Mouse (Mus musculus): ENCODE results near the gene Mki67.

The Mki67 gene

DNA sequence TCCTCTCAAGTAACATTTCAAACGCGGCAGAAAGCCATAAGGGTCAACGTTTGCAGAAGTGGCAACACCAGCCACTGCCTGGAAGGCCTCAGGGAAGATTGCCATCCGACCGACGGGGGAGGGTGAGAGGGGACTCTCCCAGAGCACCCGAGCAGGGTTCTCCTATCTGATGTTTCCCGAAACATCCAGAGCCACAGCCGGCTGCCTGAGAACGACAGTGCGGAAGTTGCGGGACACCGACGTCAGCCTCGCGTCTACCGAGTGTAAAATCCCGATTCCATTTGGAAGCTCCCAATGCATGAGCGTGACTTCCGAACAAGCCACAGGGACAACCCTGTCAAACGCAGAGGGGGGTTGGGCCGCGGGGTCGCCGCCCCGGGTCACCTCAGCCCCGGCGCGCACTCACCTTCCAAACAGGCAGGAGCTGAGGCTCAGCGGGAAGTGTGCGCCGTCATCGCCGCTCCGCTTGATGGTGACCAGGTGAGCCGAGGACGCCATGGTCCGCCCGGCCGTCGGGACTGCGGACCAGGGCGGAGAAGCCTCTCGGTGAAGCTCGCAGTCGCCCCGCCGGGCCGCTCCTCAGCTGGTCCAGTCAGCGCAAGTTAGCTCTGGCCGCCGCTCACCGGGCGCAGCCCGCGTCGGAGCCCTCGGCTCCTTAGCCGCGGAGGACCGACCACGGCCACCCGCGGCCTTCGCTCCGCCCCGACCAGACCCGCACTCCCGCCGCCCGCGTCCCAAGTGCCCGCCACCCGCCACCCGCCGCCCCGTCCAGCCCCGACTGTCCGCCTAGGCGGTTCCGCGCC lies at the start of gene Mki67:
Mki67 (minus strand) TSS at position 720 of the 803 bp plus-strand sequence.
- no peak for DNase-seq (ENCODE audit: low read depth, low spot score)

DNA sequence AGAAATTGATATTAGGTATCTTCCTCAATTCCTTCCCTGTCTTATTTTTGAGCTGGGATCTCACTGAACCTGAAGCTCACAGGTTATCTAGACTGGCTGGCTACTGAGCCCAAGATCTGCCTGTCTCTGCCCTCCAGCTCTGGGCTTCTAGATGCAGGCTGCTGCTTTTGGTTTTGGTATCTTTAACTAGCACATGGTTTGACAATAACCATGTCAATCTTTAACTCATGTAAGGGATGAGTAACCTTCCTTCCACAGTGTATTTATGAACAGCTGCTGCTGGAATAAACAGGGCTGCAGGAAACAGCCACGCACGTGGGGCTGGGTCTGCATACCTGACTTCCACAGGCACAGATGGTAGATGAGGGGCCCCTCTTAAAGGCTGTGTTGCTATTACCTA lies 47.1 kb upstream of the Mki67 start:
- no peak for DNase-seq (ENCODE audit: low read depth, low spot score)

DNA sequence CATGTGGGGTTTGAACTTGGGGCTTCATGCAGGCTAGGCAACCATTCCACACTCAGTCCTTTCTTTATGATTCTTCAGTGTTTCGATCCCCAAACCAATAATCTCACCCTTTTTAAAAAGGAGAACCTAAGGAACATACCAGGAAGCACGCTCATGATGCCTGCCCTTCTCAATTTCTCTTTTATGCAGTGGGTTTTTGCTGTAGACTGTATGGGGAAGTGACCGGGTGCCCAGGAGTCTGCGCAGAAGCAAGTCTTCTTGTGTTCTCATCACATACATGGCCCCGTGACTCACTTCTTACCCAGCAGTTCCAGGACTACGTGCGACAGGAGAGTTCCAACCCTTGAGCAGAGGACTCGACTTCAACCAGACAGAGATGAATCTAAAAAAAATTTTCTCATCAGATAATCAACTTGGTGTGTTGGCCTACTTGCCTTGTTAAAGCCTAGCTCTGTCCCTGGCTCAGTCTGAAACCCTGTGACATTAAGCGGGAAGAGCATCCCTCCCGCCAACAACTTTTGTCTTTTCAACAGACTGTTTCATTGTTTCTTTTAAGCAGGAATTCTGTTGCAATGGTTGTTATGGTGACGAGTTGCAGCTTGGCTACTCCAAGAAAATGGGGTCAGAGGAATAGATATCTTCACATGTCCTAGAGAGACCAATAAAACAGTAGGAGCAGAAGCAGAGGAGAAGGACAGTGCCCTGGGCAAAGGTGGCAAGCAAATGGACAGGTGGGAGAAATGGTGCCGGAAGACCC lies 42.8 kb upstream of the Mki67 start:
- DNase-seq (ENCODE audit: low read depth, low spot score), result peak; percentile 19

DNA sequence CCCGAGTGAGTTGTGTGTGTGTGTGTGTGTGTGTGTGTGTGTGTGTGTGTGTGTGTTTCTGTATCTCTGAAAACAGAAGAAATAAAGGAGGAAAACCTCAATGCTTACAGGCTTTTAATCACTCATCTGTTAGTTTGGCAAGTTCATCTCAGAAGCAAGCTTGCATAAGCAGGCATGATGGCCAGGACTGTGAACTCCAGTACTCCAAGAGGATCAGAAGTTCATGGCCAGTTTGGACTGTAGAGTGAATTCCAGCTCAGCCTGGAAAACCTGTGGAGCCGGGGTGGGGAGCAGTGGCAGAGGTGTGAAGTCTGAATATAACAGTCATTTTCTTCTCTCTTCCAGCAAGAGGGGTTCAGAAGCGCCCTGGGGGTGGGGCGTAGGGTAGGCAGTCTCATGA lies 42.0 kb upstream of the Mki67 start:
- no peak for DNase-seq (ENCODE audit: low read depth, low spot score)

DNA sequence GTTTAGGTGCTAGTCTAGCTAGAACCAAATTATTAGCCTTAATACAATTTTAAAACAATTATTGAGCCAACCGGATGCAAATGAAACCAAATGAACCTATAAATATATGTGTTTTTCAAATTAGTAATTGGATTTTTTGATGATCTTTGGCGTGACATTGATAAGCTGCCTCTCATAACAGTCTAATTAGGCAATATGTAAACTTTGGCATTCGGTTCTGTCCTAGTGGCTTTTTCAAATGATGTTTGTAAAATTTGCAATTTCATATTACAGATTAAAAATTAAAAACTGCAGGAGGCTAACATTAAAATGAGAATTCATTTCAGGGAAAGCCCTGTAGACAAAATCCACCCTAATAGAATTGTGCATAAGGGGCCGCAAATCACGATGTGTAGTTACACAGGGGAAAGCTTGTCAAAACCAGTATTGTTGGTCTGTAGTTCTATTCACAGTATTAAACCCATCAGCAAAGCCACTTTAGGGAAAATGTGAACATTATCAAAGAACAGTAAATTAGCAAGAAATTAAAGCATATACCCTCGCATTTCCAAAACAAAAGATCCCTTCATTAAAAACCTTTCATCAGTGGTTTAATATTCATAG lies 40.9 kb upstream of the Mki67 start:
- no peak for DNase-seq (ENCODE audit: low read depth, low spot score)

DNA sequence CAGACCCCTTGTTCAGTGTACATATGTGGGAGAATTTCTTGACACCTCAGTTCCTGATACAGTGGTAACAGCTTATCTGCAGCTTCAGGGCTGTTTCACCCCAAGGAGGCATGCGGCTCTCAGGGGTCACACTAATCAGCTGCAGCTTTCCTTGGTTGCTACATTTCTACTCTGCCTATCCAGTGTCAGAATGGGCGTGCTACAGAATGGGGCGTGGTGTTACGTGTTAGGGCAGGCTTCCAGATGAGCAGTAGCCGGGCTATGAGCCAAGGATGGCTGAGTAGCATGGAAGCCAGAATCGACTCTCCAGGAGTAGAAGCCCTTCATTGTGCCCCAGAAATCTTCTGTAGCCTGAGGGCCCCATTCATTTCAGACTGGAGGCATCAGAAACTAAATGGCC lies 32.8 kb upstream of the Mki67 start:
- DNase-seq (ENCODE audit: low read depth, low spot score), result peak; percentile 58

DNA sequence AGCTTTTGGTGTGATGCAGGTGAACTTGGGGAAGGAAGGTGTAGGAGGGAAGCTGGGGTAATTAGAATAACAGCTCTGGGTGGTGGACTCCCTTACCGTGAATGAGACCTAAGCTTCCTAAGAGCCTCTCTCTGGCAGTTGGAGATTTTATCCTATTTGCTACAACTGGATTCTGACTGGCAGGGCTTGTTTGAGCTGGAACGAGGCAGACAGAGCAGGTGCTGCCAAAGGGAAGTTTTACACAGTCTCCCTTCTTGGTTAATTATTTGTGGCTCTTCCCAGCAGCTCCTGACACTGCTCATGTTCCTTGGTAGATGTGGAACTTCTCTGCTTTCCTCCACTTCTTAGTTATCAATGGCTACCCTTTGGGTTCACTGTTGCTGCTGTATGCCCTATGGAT lies 30.9 kb upstream of the Mki67 start:
- DNase-seq (ENCODE audit: low read depth, low spot score), result no peak

DNA sequence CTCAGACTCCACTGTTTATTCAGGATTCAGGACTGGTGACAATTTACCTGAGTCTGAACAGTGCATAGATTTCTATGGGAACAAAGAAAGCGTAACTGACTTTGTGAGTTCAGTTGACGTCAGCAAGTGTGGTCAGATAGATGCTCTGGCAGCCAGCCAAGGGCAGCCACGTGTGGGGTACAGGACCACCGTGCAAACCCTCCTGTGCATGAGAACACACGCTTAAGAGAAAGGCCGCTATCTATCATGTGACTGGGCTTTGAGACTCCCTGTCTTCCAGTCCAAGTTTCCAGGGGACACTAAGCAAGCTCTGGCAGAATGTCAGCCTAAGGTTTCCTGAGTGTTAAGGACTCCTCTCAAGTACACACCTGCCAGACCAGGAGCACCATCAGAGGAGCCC lies 30.4 kb upstream of the Mki67 start:
- no peak for DNase-seq (ENCODE audit: low read depth, low spot score)

DNA sequence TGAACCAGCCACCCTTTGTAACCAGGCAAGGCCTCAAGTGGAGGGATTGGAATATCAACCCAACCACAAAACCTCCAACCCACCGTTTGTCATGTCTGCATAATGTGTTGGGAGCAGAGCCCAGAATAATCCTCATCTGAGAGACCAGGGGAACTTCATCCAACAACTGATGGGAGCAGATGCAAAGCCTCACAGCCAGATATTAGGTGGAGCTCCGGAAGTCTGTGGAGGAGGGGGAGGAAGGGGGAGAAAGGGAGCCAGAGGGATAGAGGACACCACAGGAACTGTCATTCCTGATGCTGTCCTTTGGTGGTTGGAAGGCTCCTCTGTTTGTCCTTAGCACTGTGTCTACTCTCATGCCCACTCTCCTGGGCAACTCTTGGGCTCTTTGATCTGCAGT lies 28.9 kb upstream of the Mki67 start:
- DNase-seq (ENCODE audit: low read depth, low spot score), result peak; percentile 11

DNA sequence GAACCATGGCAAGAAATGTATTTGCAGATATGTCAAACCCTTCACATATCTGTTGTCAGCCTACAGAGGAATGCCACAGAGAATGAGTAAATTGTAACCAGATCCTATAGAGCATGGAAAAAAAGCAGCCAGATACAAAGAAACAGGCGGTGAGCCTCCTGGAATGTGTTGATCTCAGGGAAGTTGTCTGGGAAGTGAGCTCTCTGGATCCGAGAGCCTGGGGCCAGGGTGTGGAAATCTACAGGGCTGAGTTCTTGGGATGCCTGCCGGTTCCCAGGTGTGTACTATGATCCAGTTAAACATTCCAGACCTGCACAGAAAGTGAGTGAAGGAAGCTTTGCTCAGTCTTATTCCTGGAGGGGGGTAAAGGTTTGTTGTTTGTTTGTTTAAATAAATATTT lies 24.3 kb upstream of the Mki67 start:
- no peak for DNase-seq (ENCODE audit: low read depth, low spot score)

DNA sequence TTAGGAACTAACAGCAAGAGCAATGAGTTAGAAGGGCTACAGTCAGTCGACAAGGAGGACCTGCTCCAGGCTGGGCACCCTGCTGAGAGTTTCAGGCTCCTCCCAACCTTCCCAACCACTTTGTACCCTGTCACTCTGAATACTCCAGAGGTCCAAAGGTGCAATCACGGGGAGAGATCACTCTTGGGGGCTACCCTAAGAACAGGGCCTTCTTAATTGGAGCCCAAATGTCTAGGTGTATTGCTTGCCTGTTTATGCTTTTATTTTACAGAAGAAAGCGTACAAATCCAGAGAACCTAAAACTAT lies 20.4 kb upstream of the Mki67 start:
- DNase-seq (ENCODE audit: low read depth, low spot score), result no peak

DNA sequence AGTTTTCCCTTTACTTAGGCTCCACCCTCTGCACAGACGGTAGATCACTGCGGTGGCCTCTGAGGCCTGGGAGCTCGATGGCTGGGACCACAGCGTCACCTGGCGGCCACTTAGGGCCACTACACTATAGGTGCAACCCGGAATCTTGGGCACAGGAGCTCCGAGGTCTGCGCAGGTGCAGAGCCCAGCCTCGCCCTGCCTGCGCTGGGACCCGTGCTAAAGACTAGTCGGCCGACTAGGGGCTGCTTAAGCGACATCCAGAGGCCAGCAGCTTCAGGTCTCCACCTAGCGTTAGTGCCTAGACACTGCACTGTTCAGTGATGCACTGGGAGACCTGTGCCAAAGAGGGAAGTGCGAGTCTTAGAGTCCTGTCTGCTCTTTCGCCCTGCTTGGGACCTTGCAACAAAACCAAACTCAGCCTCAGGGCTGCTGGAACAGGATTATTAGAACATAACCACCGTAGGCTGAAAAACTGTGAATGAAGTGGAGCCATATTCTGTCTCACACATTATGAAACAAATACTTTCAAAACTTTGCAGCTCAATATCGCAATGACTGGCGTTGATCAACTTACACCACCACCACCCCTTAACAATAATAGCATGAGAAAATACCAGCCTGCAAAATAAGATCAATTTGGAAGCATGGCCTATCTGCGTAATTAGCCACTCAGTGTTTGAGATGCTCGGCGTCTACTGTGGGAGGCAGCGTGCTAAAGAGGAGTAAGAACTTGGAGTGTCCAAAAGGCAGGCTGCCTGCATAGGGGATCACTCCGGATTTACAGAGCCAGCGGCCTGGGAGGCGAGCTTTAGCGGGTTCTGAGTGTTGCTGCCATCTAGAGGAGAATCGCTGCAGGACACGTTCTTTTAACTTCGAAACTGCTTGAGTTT lies 19.8 kb upstream of the Mki67 start:
- DNase-seq (ENCODE audit: low read depth, low spot score), result peak; percentile 88

DNA sequence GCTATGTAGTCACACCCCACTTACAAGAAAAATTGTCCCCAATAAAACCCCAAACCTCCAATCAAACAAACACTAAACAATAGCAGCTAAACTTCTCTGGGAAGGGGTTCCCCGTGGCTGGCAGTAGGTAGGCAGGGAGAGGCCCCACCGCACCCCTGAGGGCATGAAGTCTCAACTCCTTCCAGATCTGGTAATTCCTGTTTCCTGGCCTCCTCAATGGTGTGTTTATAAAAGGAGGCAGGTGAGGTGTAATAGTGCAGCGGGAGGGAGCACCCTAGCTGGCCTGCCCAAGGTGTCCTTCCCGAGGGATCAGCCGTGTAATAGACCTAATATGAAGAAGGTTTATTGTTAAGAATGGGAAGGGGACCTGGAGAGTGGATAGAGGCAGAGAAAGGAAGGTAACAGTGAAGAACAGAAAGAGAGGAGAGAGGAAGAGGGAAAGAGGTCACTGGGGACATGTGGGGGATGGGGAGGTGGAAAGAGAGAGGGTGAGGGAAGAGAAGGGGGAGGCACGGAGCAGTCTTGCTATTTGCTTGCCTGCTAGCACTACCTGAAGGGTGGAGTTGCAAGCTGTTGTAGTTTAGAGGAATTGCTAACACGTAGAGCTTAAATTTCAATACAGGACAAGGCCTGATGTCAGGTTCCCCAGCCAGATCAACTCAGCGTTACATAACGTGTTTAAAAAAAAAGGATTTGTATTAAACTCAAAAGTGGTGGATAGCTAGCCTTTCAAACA lies 18.9 kb upstream of the Mki67 start:
- no peak for DNase-seq (ENCODE audit: low read depth, low spot score)

DNA sequence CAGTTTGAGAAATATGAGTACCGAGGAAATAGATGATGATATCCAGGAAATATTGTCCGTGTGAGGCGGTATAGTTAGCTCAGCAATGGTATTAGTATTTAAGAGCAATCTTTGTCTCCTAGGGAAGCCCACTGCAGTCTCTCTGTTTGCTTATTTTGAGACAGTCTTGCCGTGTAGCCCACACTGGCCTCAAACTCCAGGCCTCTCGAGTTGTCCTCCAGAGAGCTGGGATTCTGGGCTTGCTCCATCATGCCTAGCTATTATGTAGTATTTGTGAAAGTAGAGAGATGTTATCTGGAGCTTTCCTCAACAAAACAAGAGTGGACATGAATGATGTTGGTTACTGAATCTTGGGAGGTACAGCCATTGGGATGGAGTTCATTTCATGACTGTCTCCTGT lies 18.2 kb upstream of the Mki67 start:
- DNase-seq (ENCODE audit: low read depth, low spot score), result no peak

DNA sequence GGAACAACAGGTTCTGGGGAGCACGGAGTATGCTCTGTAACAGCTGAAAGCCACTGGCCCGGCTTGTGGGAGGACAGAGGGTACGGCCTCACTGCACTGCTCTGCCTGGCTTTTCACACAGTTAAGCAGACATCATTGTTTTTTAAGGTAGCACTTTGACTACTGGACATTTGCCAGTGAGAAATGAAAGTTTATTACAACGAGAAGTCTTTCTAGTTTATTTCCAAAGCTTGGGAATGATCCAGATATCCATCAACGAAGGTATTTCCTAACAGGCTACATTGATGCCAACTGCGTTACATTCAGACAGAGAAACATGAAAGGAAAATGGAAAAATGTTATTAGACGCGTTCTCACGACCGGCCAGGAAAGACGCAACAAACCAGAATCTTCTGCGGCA lies 11.9 kb upstream of the Mki67 start:
- DNase-seq (ENCODE audit: low read depth, low spot score), result no peak

DNA sequence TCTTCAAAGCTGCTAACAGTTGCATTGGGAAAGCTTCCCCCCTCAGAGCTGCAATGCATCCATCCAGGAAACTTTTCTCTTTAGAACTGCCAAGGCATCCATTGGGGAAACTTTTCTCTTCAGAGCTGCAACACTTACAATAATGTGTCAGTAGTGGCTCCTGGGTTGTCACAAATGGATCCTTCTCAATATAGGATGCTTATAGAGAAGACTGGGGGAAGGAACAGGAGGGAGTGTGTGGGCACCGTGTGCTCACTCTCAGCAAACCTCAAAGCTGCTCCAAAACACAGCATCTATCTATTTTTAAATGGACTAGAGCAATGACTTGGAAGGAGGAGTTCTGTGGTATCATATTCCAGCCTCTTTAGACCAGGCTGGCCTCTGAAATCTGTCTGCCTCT lies 10.5 kb upstream of the Mki67 start:
- DNase-seq (ENCODE audit: low read depth, low spot score), result peak; percentile 61

DNA sequence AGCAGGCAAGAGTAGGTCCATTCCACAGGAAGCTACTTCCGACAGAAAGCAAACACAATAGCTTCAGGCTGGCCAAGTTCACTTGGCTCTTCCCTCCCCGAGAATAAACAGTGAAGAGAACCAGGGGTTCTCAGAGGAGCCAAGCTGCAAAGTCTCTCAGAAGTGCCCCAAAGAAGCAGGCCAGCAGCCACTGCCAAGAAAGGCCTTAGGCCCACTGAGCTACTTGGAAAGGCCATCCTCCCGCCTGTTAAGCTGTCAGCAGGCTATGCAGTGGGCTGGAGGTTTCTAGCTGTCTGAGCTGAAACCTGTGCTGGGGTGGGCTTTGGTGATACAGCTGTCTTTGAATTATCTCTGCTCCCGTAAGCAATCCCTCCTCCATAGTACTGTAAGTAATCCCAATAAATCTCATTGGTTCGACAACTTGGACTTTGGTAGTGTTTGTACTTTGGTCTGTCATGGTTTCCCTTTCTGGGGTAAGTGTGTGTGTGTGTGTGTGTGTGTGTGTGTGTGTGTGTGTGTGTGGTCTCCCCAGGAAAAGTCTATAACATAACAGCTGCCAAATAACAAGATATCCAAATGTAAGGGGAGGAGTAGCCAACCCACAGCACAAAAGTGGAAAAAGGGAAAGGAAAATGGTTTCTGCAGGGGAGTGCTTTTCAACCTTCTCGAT lies 7.6 kb upstream of the Mki67 start:
- no peak for DNase-seq (ENCODE audit: low read depth, low spot score)

DNA sequence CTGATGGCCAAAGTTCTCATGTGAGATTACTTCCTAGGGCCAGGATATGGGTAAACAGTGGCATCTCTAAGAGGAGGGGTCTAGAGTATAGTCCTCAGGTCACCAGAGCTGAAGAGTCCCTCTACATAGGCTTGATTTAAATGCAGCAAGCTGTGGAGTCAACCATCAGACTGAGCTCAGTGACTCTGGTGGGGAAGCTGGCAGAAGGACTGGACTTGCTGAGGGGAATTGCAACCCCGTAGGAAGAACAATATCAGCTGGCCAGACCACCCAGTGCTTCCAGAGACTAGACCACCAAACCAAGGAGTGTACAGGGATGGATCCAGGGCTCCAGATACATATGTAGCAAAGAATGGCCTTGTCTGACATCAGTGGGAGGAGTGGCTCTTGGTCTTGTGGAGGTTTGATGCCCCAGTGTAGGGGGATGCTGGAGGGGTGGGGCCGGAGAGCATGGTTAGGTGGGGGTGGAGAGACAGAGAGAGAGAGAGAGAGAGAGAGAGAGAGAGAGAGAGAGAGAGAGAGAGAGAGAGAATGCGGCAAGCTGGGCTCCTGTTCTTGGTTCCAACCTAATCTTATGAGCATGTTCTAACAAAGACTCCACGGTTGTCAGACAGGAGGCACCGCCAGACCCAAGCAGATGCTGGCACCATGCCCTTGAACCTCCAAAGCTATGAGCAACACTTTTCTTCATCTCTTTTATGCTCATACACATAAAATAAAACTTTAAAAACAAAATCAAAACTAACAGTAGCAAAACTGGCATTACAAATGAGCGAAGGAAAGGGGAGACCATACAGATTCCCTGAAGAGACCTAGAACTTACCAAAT lies 6.1 kb upstream of the Mki67 start:
- no peak for DNase-seq (ENCODE audit: low read depth, low spot score)

DNA sequence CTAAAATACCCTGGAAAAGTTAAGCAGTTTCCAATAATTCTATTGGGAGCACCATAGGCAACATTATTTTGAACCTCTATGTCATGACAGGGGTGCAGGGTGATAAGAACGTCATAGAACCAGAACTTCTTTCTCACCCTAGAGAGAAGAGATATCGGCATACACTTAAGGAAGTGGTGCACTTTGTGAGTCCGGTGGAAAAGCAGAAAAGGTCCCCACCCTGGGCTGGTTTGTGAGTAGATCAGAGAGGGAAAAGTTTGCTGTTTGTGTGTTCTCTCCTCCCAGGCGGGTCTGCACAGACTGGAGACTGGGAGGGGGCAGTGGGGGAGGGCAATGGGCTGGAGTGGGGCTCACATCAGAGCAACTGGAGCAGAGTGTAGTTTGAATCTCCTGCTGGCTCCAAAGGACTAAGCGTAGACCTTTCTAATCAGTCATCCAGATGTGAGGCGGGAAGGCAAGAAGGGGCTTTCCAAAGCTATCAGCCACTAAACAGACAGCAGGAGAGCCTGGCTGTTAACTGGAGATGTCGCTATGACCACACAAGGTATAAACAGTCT lies 5.4 kb upstream of the Mki67 start:
- DNase-seq (ENCODE audit: low read depth, low spot score), result no peak

Measured in brain, adult 2 months (tissue).